Mouse (Mus musculus) CH12.LX (cell line): ENCODE measurements around the gene Rundc3a. TPM values are rescaled to one million over a fixed set of nuclear protein-coding genes. Genes with fewer than 3 reads are reported as not detected.
A peak's percentile ranks its signal among the peaks of the same experiment; 100 is the strongest.

ENCODE experiments used
- DNase-seq: peaks from one replicate; pipeline ENCODE4 v3.0.0-alpha.2; 2013; ENCODE audit errors: extremely low read depth
- H3K27ac ChIP-seq: 2 replicates; pipeline ENCODE4 v1.5.1; 2012; ENCODE audit warnings: low read depth, mild to moderate bottlenecking, control low read depth, moderate library complexity; ENCODE audit not compliant: insufficient read depth
- H3K27me3 ChIP-seq: replicated peaks from 2 replicates; pipeline ENCODE3; 2012; ENCODE audit warnings: inconsistent platforms
- H3K36me3 ChIP-seq, 2 experiments: replicated peaks in 1 of 2; 2 replicates each; pipeline versions ENCODE3 to v1.6.1; 2012; ENCODE audit warnings: inconsistent platforms in 1 of 2, low read length in 1 of 2, mild to moderate bottlenecking in 1 of 2, mixed read lengths in 1 of 2, moderate library complexity in 1 of 2; ENCODE audit not compliant: control insufficient read depth in 1 of 2, insufficient read depth in 1 of 2
- H3K4me1 ChIP-seq, 2 experiments: 2 replicates each; pipeline ENCODE4 v1.6.1; 2012; ENCODE audit warnings: inconsistent platforms in 1 of 2, moderate library complexity in 1 of 2; ENCODE audit not compliant: insufficient read depth in 2 of 2, control insufficient read depth in 1 of 2
- H3K4me2 ChIP-seq: 2 replicates; pipeline ENCODE4 v1.6.1; 2012; ENCODE audit warnings: low read depth, mild to moderate bottlenecking, control low read depth; ENCODE audit not compliant: poor library complexity, insufficient read depth, severe bottlenecking
- H3K4me3 ChIP-seq, 3 experiments: fragments of 150-350 bp in 1 of 3; sonication (generic) in 1 of 3; replicated peaks in 1 of 3; 2 replicates each; pipeline versions ENCODE3 to v1.5.1; 2011 to 2012; ENCODE audit warnings: low read depth in 2 of 3, low read length in 2 of 3, mild to moderate bottlenecking in 2 of 3, moderate library complexity in 2 of 3, control low read depth in 1 of 3, improper control_type of control experiment in 1 of 3, inconsistent platforms in 1 of 3, mixed read lengths in 1 of 3; ENCODE audit not compliant: poor library complexity in 1 of 3
- H3K79me2 ChIP-seq: replicated peaks from 2 replicates; pipeline ENCODE4 v1.6.1; 2012; ENCODE audit warnings: mild to moderate bottlenecking, moderate library complexity; ENCODE audit not compliant: control insufficient read depth, poor library complexity, insufficient read depth, severe bottlenecking; ENCODE audit errors: extremely low read depth
- H3K9ac ChIP-seq: 2 replicates; pipeline ENCODE4 v1.6.1; 2012; ENCODE audit warnings: low read depth, mild to moderate bottlenecking, control low read depth, moderate library complexity; ENCODE audit not compliant: insufficient read depth
- H3K9me3 ChIP-seq: replicated peaks from 2 replicates; pipeline ENCODE3; 2012; ENCODE audit warnings: low read length, inconsistent platforms, mixed read lengths
- CHD1 ChIP-seq: IDR thresholded peaks from 2 replicates; pipeline ENCODE4 v1.6.1; 2012; ENCODE audit warnings: low read depth, low read length, improper control_type of control experiment, inconsistent platforms
- CTCF ChIP-seq, 2 experiments: IDR thresholded peaks in 1 of 2; conservative IDR thresholded peaks in 1 of 2; 2 replicates each; pipeline ENCODE4 v1.5.1; 2011 to 2012; ENCODE audit warnings: low read depth in 2 of 2, low read length in 2 of 2, improper control_type of control experiment in 1 of 2, inconsistent platforms in 1 of 2, mild to moderate bottlenecking in 1 of 2, moderate library complexity in 1 of 2
- ETS1 ChIP-seq: conservative IDR thresholded peaks from 2 replicates; pipeline ENCODE4 v1.6.1; 2012; ENCODE audit warnings: low read depth, mild to moderate bottlenecking, inconsistent platforms, low read length, improper control_type of control experiment, moderate library complexity
- GABPA ChIP-seq: IDR thresholded peaks from 2 replicates; pipeline ENCODE4 v1.6.1; 2012; ENCODE audit warnings: low read depth, low read length, improper control_type of control experiment, inconsistent platforms; ENCODE audit not compliant: insufficient replicate concordance
- HCFC1 ChIP-seq: IDR thresholded peaks from 2 replicates; pipeline ENCODE4 v1.6.1; 2012; ENCODE audit warnings: low read depth, mild to moderate bottlenecking, inconsistent platforms, low read length, improper control_type of control experiment
- IRF4 ChIP-seq: IDR thresholded peaks from 2 replicates; pipeline ENCODE4 v1.6.1; 2014; ENCODE audit warnings: low read depth, mild to moderate bottlenecking, inconsistent platforms, low read length, improper control_type of control experiment
- JUND ChIP-seq: conservative IDR thresholded peaks from 2 replicates; pipeline ENCODE4 v1.6.1; 2011; ENCODE audit warnings: low read depth, low read length, improper control_type of control experiment
- KAT2A ChIP-seq: IDR thresholded peaks from 2 replicates; pipeline ENCODE4 v1.6.1; 2012; ENCODE audit warnings: low read length, improper control_type of control experiment, inconsistent platforms; ENCODE audit not compliant: insufficient replicate concordance
- MAFK ChIP-seq: IDR thresholded peaks from 2 replicates; pipeline ENCODE4 v1.6.1; 2011; ENCODE audit warnings: low read length, improper control_type of control experiment; ENCODE audit not compliant: insufficient replicate concordance
- MAX ChIP-seq: IDR thresholded peaks from 2 replicates; pipeline ENCODE4 v1.6.1; 2011; ENCODE audit warnings: low read length, improper control_type of control experiment
- MAZ ChIP-seq: IDR thresholded peaks from 2 replicates; pipeline ENCODE4 v1.6.1; 2012; ENCODE audit warnings: low read depth, mild to moderate bottlenecking, inconsistent platforms, low read length, improper control_type of control experiment, moderate library complexity
- MYC ChIP-seq: IDR thresholded peaks from 2 replicates; pipeline ENCODE4 v1.6.1; 2011; ENCODE audit warnings: low read depth, mild to moderate bottlenecking, improper control_type of control experiment, low read length
- NELFE ChIP-seq: IDR thresholded peaks from 2 replicates; pipeline ENCODE4 v1.6.1; 2011; ENCODE audit warnings: low read depth, low read length, improper control_type of control experiment
- NRF1 ChIP-seq: IDR thresholded peaks from 2 replicates; pipeline ENCODE4 v1.6.1; 2014; ENCODE audit warnings: low read depth, mild to moderate bottlenecking, inconsistent platforms, low read length, improper control_type of control experiment, moderate library complexity
- POLR2A ChIP-seq: IDR thresholded peaks from 2 replicates; pipeline ENCODE4 v1.6.1; 2011; ENCODE audit warnings: low read depth, mild to moderate bottlenecking, improper control_type of control experiment, low read length
- POLR2AphosphoS2 ChIP-seq: IDR thresholded peaks from 2 replicates; pipeline ENCODE4 v1.6.1; 2011; ENCODE audit warnings: low read depth, low read length, improper control_type of control experiment
- RCOR1 ChIP-seq: conservative IDR thresholded peaks from 2 replicates; pipeline ENCODE4 v1.6.1; 2012; ENCODE audit warnings: low read depth, mild to moderate bottlenecking, inconsistent platforms, low read length, improper control_type of control experiment
- SMC3 ChIP-seq: IDR thresholded peaks from 2 replicates; pipeline ENCODE4 v1.6.1; 2011; ENCODE audit warnings: low read depth, low read length, improper control_type of control experiment
- TBP ChIP-seq: conservative IDR thresholded peaks from 2 replicates; pipeline ENCODE4 v1.6.1; 2011; ENCODE audit warnings: low read depth, low read length, improper control_type of control experiment
- TCF12 ChIP-seq: IDR thresholded peaks from 2 replicates; pipeline ENCODE4 v1.6.1; 2014; ENCODE audit warnings: low read depth, mild to moderate bottlenecking, inconsistent platforms, low read length, improper control_type of control experiment
- UBTF ChIP-seq: IDR thresholded peaks from 2 replicates; pipeline ENCODE4 v1.6.1; 2012; ENCODE audit warnings: low read depth, mild to moderate bottlenecking, inconsistent platforms, low read length, improper control_type of control experiment, moderate library complexity
- USF1 ChIP-seq: IDR thresholded peaks from 2 replicates; pipeline ENCODE4 v1.6.1; 2014; ENCODE audit warnings: low read depth, mild to moderate bottlenecking, inconsistent platforms, low read length, improper control_type of control experiment
- USF2 ChIP-seq: conservative IDR thresholded peaks from 2 replicates; pipeline ENCODE4 v1.6.1; 2011; ENCODE audit warnings: low read depth, low read length, improper control_type of control experiment
- ZMIZ1 ChIP-seq: IDR thresholded peaks from 2 replicates; pipeline ENCODE4 v1.6.1; 2012; ENCODE audit warnings: low read depth, mild to moderate bottlenecking, inconsistent platforms, low read length, improper control_type of control experiment
- ZNF384 ChIP-seq: IDR thresholded peaks from 2 replicates; pipeline ENCODE4 v1.6.1; 2012; ENCODE audit warnings: low read depth, low read length, improper control_type of control experiment, inconsistent platforms
- dilution Hi-C: fragments of 300-500 bp; cut with MboI; formaldehyde crosslinking; loops from 2 replicates; pipeline ENCODE4 v1.14.3; 2020; ENCODE audit warnings: low sequenced_read_pairs; ENCODE audit not compliant: extremely low pct_unique_long_range_greater_than_20kb, extremely low pct_ligation_motif_present
- in situ Hi-C: fragments of 300-500 bp; cut with MboI; formaldehyde crosslinking; loops from 3 replicates; pipeline ENCODE4 v1.14.3; 2019; ENCODE audit warnings: low sequenced_read_pairs, low pct_ligation_motif_present, low pct_unique_long_range_greater_than_20kb, mixed read lengths
- polyA plus RNA-seq: library from polyadenylated mRNA; unstranded; fragments of >175 nt; gene quantifications from 2 replicates; pipeline ENCODE4 v1.2.1, GENCODE M21; 2012; ENCODE audit warnings: low read depth; ENCODE audit not compliant: insufficient read length
- total RNA-seq, 2 experiments: library from RNA; depleted of rRNA; stranded (reverse); fragments of 300-350 nt in 1 of 2; fragments of >200 nt in 1 of 2; gene quantifications; 2 replicates each; pipeline ENCODE4 v1.2.3; 2012 to 2014

The Rundc3a gene
- total and polyA plus RNA-seq, 3 experiments, result 1.4 to 16.3 (median 3.3) TPM

DNA sequence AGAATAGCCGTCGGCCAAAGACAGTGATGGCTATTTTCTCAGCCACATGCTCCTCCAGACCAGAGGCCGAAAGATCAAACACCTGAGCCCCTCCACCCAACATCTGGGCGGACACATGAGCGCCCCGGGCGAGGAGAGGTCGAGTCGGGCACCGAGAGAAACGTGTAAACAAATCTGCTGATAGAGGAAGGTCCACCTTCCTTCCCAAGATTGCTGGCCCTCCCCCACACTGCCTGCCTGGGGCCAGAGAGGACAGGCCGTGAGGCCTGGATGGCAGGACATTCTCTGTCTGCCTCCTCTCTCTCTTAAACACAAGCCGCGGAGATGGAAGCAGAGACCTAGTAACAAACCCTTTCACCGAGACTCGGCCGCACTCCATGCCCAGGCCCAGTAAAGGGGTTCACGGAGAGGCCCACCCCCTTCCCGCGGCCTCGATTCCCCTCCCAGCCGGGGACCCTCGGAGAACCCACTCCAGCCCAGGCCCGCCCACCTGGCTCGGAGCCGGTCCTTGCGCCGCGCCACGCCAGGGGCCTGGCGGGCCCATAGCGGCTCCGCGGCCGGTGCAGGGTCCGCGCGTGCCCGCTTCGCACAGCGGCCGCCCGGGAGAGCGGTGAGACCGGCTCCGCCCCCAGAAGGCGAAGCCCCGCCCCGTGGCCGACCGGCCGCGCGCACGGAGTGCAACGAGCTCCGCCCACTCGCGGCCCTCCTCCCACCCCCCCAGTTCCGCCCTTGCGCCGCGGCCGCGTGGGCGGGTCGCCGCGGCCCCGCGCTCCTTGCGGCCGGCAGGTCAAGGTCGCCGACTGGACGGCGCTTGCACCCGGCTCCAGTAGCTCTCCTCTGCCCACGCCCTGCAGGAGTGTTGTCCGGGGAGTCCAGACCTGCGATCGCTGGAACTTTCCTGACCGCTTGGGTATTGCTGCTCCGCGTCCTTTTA is 14.0 kb downstream of the Rundc3a start (continued):
- TF ChIP-seq NELFE, result peak; percentile 77

GRCm38 (mm10) chr11:102407834-102408215 is 14.6 kb downstream of the Rundc3a start, which contains the start of gene Slc25a39:
Gene Slc25a39, minus strand, starts transcription at chr11:102407946.
- no peaks in the 10 kb centered on the region for H3K9me3 ChIP-seq
- peaks cover 12% of the 10 kb centered on the region for H3K79me2 ChIP-seq
- in situ Hi-C loops, result loop anchor here (5.0 kb wide), 1 partner anchor 86 kb away; no protein-coding TSS in a partner anchor
- H3K4me3 ChIP-seq, result peak within 1 kb of the TSS; percentile 63 to 99 (median 87)
- H3K27ac ChIP-seq, result peak within 1 kb of the TSS; percentile 87
- H3K4me2 ChIP-seq, result peak within 1 kb of the TSS; percentile 75
- TF ChIP-seq MAZ, result no peak
- TF ChIP-seq IRF4, result no peak
- TF ChIP-seq POLR2AphosphoS2, result 0 out of 2 replicates have a peak, but pooled peaks have one; percentile 18
- no peak for TF ChIP-seq GABPA
- no peak for TF ChIP-seq HCFC1
- TF ChIP-seq ZNF384, result no peak
- TF ChIP-seq MYC, result no peak
- TF ChIP-seq KAT2A, result 0 out of 2 replicates have a peak, but pooled peaks have one; percentile 19
- no peak for TF ChIP-seq MAX
- TF ChIP-seq USF1, result no peak
- DNase-seq, result peak; percentile 75
- dilution Hi-C loops, result loop anchor here (25.0 kb wide), 1 partner anchor 96 kb away; the partner anchor contains the start of gene Ubtf
- H3K9ac ChIP-seq, result peak within 1 kb of the TSS; percentile 97
- H3K36me3 ChIP-seq, result peaks cover 30 to 33% of the 10 kb centered on the region in 2 experiments
- peaks cover 10 to 40% of the 10 kb centered on the region in 2 experiments for H3K4me1 ChIP-seq
- H3K27me3 ChIP-seq, result no peaks in the 10 kb centered on the region

DNA sequence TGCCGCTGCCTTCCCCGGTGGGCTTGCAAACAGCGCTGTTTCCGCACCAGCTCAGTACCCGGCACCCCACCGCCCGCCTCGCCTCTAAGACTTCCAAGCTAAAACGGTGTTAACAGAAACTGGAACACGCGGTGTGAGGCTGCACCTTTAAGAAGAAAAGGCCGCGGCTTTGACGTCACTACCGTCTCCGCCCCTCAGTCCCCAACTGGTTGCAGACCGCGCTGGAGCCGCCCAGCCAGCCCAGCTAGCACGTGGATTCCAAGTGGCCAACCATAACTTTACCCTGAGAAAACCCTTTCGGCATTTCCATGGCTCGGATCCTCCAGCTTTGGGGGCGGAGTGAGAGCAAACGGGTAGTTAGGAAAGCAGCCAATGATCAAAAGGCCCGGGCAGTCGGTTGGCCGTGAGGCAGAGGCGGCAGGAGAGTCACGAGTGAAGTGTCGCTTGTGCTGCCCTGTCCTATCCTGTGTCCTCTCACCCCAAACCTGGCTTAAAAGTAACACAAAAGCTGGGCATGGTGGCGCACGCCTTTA is 15.2 kb downstream of the Rundc3a start:
- no peaks in the 10 kb centered on the region for H3K27me3 ChIP-seq
- dilution Hi-C loops (loop anchor here (25.0 kb wide), 1 partner anchor 96 kb away; the partner anchor contains the start of gene Ubtf), in situ Hi-C loops (loop anchor here (5.0 kb wide), 1 partner anchor 86 kb away; no protein-coding TSS in a partner anchor)
- peaks cover 10 to 40% of the 10 kb centered on the region in 2 experiments for H3K4me1 ChIP-seq
- H3K9me3 ChIP-seq, result no peaks in the 10 kb centered on the region
- peaks cover 24 to 27% of the 10 kb centered on the region in 2 experiments for H3K36me3 ChIP-seq
- peak overlapping the region; percentile 63 to 87 (median 73) for H3K4me3 ChIP-seq
- peak overlapping the region; percentile 54 for H3K4me2 ChIP-seq
- peaks cover 12% of the 10 kb centered on the region for H3K79me2 ChIP-seq
- DNase-seq, result peak; percentile 100
- peak overlapping the region; percentile 87 for H3K27ac ChIP-seq
- H3K9ac ChIP-seq, result peak overlapping the region; percentile 96
- peak; percentile 97 for TF ChIP-seq NELFE
- TF ChIP-seq TBP, result peak; percentile 98
- no peak; the same call in 1 of the 2 replicates for TF ChIP-seq USF2
- no peak for TF ChIP-seq CTCF (conservative IDR thresholded peaks at IDR 0.05 in 1 of 2, IDR thresholded peaks at IDR 0.05 in 1 of 2; ENCODE audit: low read depth in 2 of 2, low read length in 2 of 2)
- TF ChIP-seq MAZ, result peak; percentile 82
- TF ChIP-seq POLR2A, result peak; percentile 98
- TF ChIP-seq TCF12, result peak; percentile 100
- peak; percentile 67; the same call in 1 of the 2 replicates for TF ChIP-seq UBTF
- no peak for TF ChIP-seq RCOR1
- TF ChIP-seq IRF4, result peak; percentile 81
- TF ChIP-seq ETS1, result peak; percentile 75
- TF ChIP-seq ZNF384, result peak; percentile 65
- 0 out of 2 replicates have a peak, but pooled peaks have one; percentile 17 for TF ChIP-seq CHD1
- 0 out of 2 replicates have a peak, but pooled peaks have one; percentile 28 for TF ChIP-seq MAFK
- 0 out of 2 replicates have a peak, but pooled peaks have one; percentile 14 for TF ChIP-seq JUND
- peak; percentile 98 for TF ChIP-seq ZMIZ1
- peak; percentile 33; the same call in 1 of the 2 replicates for TF ChIP-seq SMC3
- TF ChIP-seq NRF1, result no peak; the same call in 1 of the 2 replicates
